Mouse (Mus musculus): Measurements from ENCODE around the gene Prpf38a. TPM values are rescaled to one million over a fixed set of nuclear protein-coding genes. Genes with fewer than 3 reads are reported as not detected.

Prpf38a gene
- polyA plus RNA-seq, 1 experiment from 2014 or later = 74.2 TPM

Other genes with a start within 250 kb of the Prpf38a start
- 1.2 and 1.4 TPM in 2 replicates for gene Shisal2a, start 196.0 kb downstream of the Prpf38a start, polyA plus RNA-seq (2015; fragmentation: Nextera tagmentation; extraction: Ambion mirVana)
- gene Gpx7, start 172.4 kb downstream of the Prpf38a start, polyA plus RNA-seq (2015; fragmentation: Nextera tagmentation; extraction: Ambion mirVana) = 63.3 and 66.6 TPM in 2 replicates
- 46.2 and 49.3 TPM in 2 replicates for gene Tut4, start 119.9 kb downstream of the Prpf38a start, polyA plus RNA-seq (2015; fragmentation: Nextera tagmentation; extraction: Ambion mirVana)
- 8.5 and 8.8 TPM in 2 replicates for gene Orc1, start 87 bp upstream of the Prpf38a start, polyA plus RNA-seq (2015; fragmentation: Nextera tagmentation; extraction: Ambion mirVana)
- 30.1 and 34.1 TPM in 2 replicates for gene Cc2d1b, start 40.6 kb upstream of the Prpf38a start, polyA plus RNA-seq (2015; fragmentation: Nextera tagmentation; extraction: Ambion mirVana)
- gene 3110021N24Rik, start 140.3 kb upstream of the Prpf38a start, polyA plus RNA-seq (2015; fragmentation: Nextera tagmentation; extraction: Ambion mirVana) = 0.79 and 1.00 TPM in 2 replicates
- gene Zfyve9, start 201.5 kb upstream of the Prpf38a start, polyA plus RNA-seq (2015; fragmentation: Nextera tagmentation; extraction: Ambion mirVana) = 2.3 and 2.5 TPM in 2 replicates